Comparison of ENCODE assay signal across 10 mouse cellular contexts in the genomic region with DNA sequence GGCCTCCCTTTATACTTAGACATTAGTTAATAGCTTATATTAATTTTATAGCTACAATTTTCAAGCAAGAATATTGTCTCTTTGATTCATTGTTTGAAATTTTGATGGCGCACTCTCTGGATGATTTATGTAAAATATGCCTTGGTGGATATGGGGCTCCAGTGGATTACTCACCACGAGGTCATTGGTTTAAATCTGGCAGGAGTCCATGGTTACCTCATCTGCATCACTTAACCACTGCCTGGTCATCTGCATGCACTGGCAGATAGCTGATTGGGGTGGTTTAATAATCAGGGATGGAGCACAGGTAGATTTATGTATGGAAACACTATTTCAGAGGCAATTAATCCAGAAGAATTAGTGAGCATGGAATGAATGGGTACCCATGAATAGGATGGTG. TPM values are rescaled to one million over a fixed set of nuclear protein-coding genes. Genes with fewer than 3 reads are reported as not detected.
DNase-seq lines count a peak whose midpoint lies in the region; ATAC-seq and TF ChIP-seq lines count a peak whose summit lies in the region.
"Had no signal": no experiment of that assay in that cellular context is flagged by ENCODE, and none has a peak within 500 bp of the region (broad histone marks: within the 10 kb centered on the region; RNA-seq: fewer than 3 reads in every experiment).

No protein-coding gene starts in this region.

- no peaks in the 10 kb centered on the region for H3K36me3 ChIP-seq in heart, embryonic 14.5 days (ENCODE audit: control insufficient read depth, insufficient read depth, low read length)
- H3K36me3 ChIP-seq in C2C12 (ENCODE audit: control insufficient read depth, insufficient read depth), result no peaks in the 10 kb centered on the region
- no peaks in the 10 kb centered on the region for H3K36me3 ChIP-seq in embryonic facial prominence, embryonic 10.5 days (replicated peaks)
- no peaks in the 10 kb centered on the region for H3K36me3 ChIP-seq in lung, embryonic 15.5 days

- H3K27me3 ChIP-seq in heart, embryonic 14.5 days (ENCODE audit: control insufficient read depth, insufficient read depth, low read length), result peaks cover 3% of the 10 kb centered on the region; the same call in 1 of the 2 replicates
- H3K27me3 ChIP-seq in C2C12 (ENCODE audit: control insufficient read depth, insufficient read depth, insufficient read length), result no peaks in the 10 kb centered on the region
- peaks cover 25% of the 10 kb centered on the region for H3K27me3 ChIP-seq in embryonic facial prominence, embryonic 10.5 days (replicated peaks; ENCODE audit: low read depth, poor library complexity, severe bottlenecking)
- H3K27me3 ChIP-seq in lung, embryonic 15.5 days, result 0 out of 2 replicates have a peak, but pooled peaks cover 4% of the 10 kb centered on the region

- H3K9me3 ChIP-seq in heart, embryonic 14.5 days (ENCODE audit: control insufficient read depth, low read length), result no peaks in the 10 kb centered on the region
- H3K9me3 ChIP-seq in embryonic facial prominence, embryonic 10.5 days, result no peaks in the 10 kb centered on the region
- no peaks in the 10 kb centered on the region for H3K9me3 ChIP-seq in lung, embryonic 15.5 days

- no peak overlapping the region for H3ac ChIP-seq in C2C12 (ENCODE audit: control insufficient read depth, insufficient read length, low read depth)

- H3K79me3 ChIP-seq in C2C12 (ENCODE audit: low read depth), result no peaks in the 10 kb centered on the region

- no peaks in the 10 kb centered on the region for H3K79me2 ChIP-seq in C2C12 (ENCODE audit: control insufficient read depth, insufficient read depth)

- no peak for TF ChIP-seq CTCF in C2C12 (IDR thresholded peaks at IDR 0.05; ENCODE audit: control insufficient read depth, insufficient read depth, insufficient read length)

- WGBS in heart, embryonic 14.5 days, result 43% methylated on average over 2 of the region's 2 CpGs
- 64% methylated on average over 2 of the region's 2 CpGs for WGBS in embryonic facial prominence, embryonic 10.5 days
- WGBS in lung, embryonic 15.5 days, result 39% methylated on average over 2 of the region's 2 CpGs

- no peak overlapping the region for H3K27ac ChIP-seq in heart, embryonic 14.5 days (replicated peaks in 1 of 2; ENCODE audit: control insufficient read depth in 1 of 2, insufficient read depth in 1 of 2, low read depth in 2 of 2, low read length in 2 of 2)
- H3K27ac ChIP-seq in embryonic facial prominence, embryonic 10.5 days (replicated peaks), result no peak overlapping the region
- H3K27ac ChIP-seq in lung, embryonic 15.5 days, result no peak overlapping the region
- H3K27ac ChIP-seq: macrophage had no signal

- no peak overlapping the region for H3K4me3 ChIP-seq in heart, embryonic 14.5 days (ENCODE audit: control insufficient read depth in 1 of 2, insufficient read depth in 1 of 2, low read depth in 1 of 2, low read length in 2 of 2)
- no peak overlapping the region for H3K4me3 ChIP-seq in C2C12 (ENCODE audit: insufficient read depth, poor library complexity, severe bottlenecking)
- peak overlapping the region; percentile 68; the same call in 1 of the 2 replicates for H3K4me3 ChIP-seq in embryonic facial prominence, embryonic 10.5 days
- H3K4me3 ChIP-seq in lung, embryonic 15.5 days, result peak overlapping the region; percentile 58

- DNase-seq in heart, adult 9 months (ENCODE audit: low spot score in 2 of 2), result no peak
- DNase-seq in embryonic facial prominence, embryonic 10.5 days (ENCODE audit: low spot score), result no peak
- no peak for DNase-seq in retina, embryonic 14.5 days (ENCODE audit: low spot score)
- DNase-seq: right cerebral cortex, postnatal 4 days had no signal

- H3K4me2 ChIP-seq in heart, embryonic 14.5 days (ENCODE audit: low read length), result peak overlapping the region; percentile 85; the same call in 1 of the 2 replicates
- H3K4me2 ChIP-seq in lung, embryonic 15.5 days, result peak overlapping the region; percentile 78

- no peak overlapping the region for H3K9ac ChIP-seq in heart, embryonic 14.5 days (ENCODE audit: low read length)
- no peak overlapping the region for H3K9ac ChIP-seq in lung, embryonic 15.5 days

- H3K4me1 ChIP-seq in heart, embryonic 14.5 days (ENCODE audit: control insufficient read depth in 2 of 2, insufficient read depth in 2 of 2, low read length in 2 of 2), result 0 out of 4 replicates have a peak, but pooled peaks cover 0 to 3% of the 10 kb centered on the region in 2 experiments
- H3K4me1 ChIP-seq in embryonic facial prominence, embryonic 10.5 days, result peaks cover 6% of the 10 kb centered on the region
- peaks cover 3% of the 10 kb centered on the region; the same call in 1 of the 2 replicates for H3K4me1 ChIP-seq in lung, embryonic 15.5 days

- ATAC-seq in heart, embryonic 14.5 days (ENCODE audit: insufficient number of reproducible peaks, insufficient read depth, low FRiP score, low read depth), result no peak
- no peak for ATAC-seq in lung, embryonic 15.5 days (ENCODE audit: borderline replicate concordance, extremely low read depth, low FRiP score, low TSS enrichment)
- ATAC-seq in megakaryocyte-erythroid progenitor cell, adult 5-6 weeks (replicated peaks; ENCODE audit: low FRiP score, low TSS enrichment, poor library complexity, severe bottlenecking), result no peak
- no peak for ATAC-seq in activated CD4-positive, CD25-positive, alpha-beta regulatory T cell, adult 4 months

TF ChIP-seq in C2C12, 6 proteins besides CTCF, POLR2A, EP300 and RAD21:
- TF ChIP-seq MYOG (IDR thresholded peaks at IDR 0.05; ENCODE audit: control insufficient read depth, extremely low read depth, insufficient read length) (no peak), CEBPB (IDR thresholded peaks at IDR 0.05; ENCODE audit: low read depth) (no peak), MYOD1 (IDR thresholded peaks at IDR 0.05; ENCODE audit: control insufficient read depth, insufficient read length, low read depth) (no peak), MAX (IDR thresholded peaks at IDR 0.05) (peak; percentile 70), USF1 (IDR thresholded peaks at IDR 0.05; ENCODE audit: low read depth) (no peak), FOSL1 (IDR thresholded peaks at IDR 0.05; ENCODE audit: insufficient read depth, low read length, poor library complexity, severe bottlenecking) (no peak)
TF ChIP-seq in C2C12: peak in this region for 1.

RNA-seq across cellular contexts. Expression of gene Sema3c, which starts 2.0 kb away (rescaled TPM):
- 9.2 and 11.6 TPM in 2 replicates for polyA plus RNA-seq in heart, embryonic 14.5 days (2014; fragmentation: Nextera tagmentation; extraction: Ambion mirVana)
- 0.61 TPM for polyA plus RNA-seq in C2C12 (2012; fragmentation: generic; extraction: Trizol)
- 14.7 and 16.3 TPM in 2 replicates for polyA plus RNA-seq in embryonic facial prominence, embryonic 10.5 days (2016; fragmentation: Nextera tagmentation; extraction: Ambion mirVana)
- 30.6 and 34.0 TPM in 2 replicates for polyA plus RNA-seq in lung, embryonic 15.5 days (2015; fragmentation: Nextera tagmentation; extraction: Ambion mirVana)
- total RNA-seq in megakaryocyte-erythroid progenitor cell, adult 5-6 weeks (2014; fragmentation: Nextera tagmentation), result not detected in 2 replicates
- not detected in 2 replicates for total RNA-seq in megakaryocyte-erythroid progenitor cell, adult 5-6 weeks (2017)
- polyA plus RNA-seq in activated CD4-positive, CD25-positive, alpha-beta regulatory T cell, adult 4 months (2017; shearing (Covaris generic)), result under 1 TPM in 1 of 2 experiments, not detected in 1; 0.21 TPM

Comparison
In these comparisons a context has a peak if more than half of its experiments do, and no peak if none do; other contexts are left out.
1. H3K4me3 ChIP-seq: peak in embryonic facial prominence, embryonic 10.5 days (single experiment) and lung, embryonic 15.5 days (single experiment); none in heart, embryonic 14.5 days (0 of 2) and C2C12 (single experiment).